Mouse (Mus musculus) stomach, embryonic 14.5 days (tissue): ENCODE data around the gene Mlec. TPM values are rescaled to one million over a fixed set of nuclear protein-coding genes. Genes with fewer than 3 reads are reported as not detected.
"Not testable (repeated sequence)": the region's sequence is repeated elsewhere in the genome, so short reads cannot be mapped to it uniquely, and the experiment has no call there.

ENCODE experiments used
- ATAC-seq: fragments of 200-750 bp; cut with Nextera tagmentation; 2 replicates; pipeline ENCODE4 v1.8.0; 2017; ENCODE audit warnings: low read depth, moderate TSS enrichment; ENCODE audit not compliant: insufficient number of reproducible peaks, insufficient read depth, low FRiP score
- H3K27ac ChIP-seq: fragments of 300-500 bp; sonication (generic); 2 replicates; pipeline ENCODE4 v1.5.1; 2014; ENCODE audit warnings: mild to moderate bottlenecking, low read length, moderate library complexity, mixed read lengths
- H3K27me3 ChIP-seq: fragments of 300-500 bp; sonication (generic); 2 replicates; pipeline ENCODE4 v1.6.1; 2014; ENCODE audit warnings: low read length, control low read depth, mixed read lengths; ENCODE audit not compliant: control insufficient read depth, insufficient read depth
- H3K36me3 ChIP-seq: fragments of 300-500 bp; sonication (generic); 2 replicates; pipeline ENCODE4 v1.6.1; 2014; ENCODE audit warnings: mild to moderate bottlenecking, control low read depth, low read length, moderate library complexity, mixed read lengths; ENCODE audit not compliant: control insufficient read depth, insufficient read depth
- H3K4me1 ChIP-seq: fragments of 300-500 bp; sonication (generic); 2 replicates; pipeline ENCODE4 v1.6.1; 2014; ENCODE audit warnings: low read length, control low read depth, mixed read lengths; ENCODE audit not compliant: control insufficient read depth, insufficient read depth
- H3K4me2 ChIP-seq: fragments of 300-500 bp; sonication (generic); replicated peaks from 2 replicates; pipeline ENCODE4 v1.6.1; 2014; ENCODE audit warnings: low read depth, low read length, control low read depth
- H3K4me3 ChIP-seq: fragments of 300-500 bp; sonication (generic); 2 replicates; pipeline ENCODE4 v1.5.1; 2014; ENCODE audit warnings: low read depth, low read length, control low read depth
- H3K9ac ChIP-seq: fragments of 300-500 bp; sonication (generic); replicated peaks from 2 replicates; pipeline ENCODE4 v1.6.1; 2014; ENCODE audit warnings: low read depth, mild to moderate bottlenecking, control low read depth, low read length, moderate library complexity, mixed read lengths
- H3K9me3 ChIP-seq: fragments of 300-500 bp; sonication (generic); 2 replicates; pipeline ENCODE4 v1.6.1; 2016; ENCODE audit warnings: low read depth, low read length, control low read depth; ENCODE audit not compliant: control insufficient read depth
- WGBS: fragments of 180-500 bp; shearing (Covaris S2); extraction: QIAGEN DNeasy Blood & Tissue Kit; methylation state at CpG from one replicate; pipeline ENCODE4 v1.1.7; 2014; 5-methylcytosine and 5-hydroxymethylcytosine counted together
- polyA plus RNA-seq: library from polyadenylated mRNA; unstranded; fragments of >200 nt; fragmentation: Nextera tagmentation; extraction: Ambion mirVana; gene quantifications from 2 replicates; pipeline ENCODE4 v1.2.1, GENCODE M21; 2014

Mlec gene
- polyA plus RNA-seq, 1 experiment from 2014 or later = 52.6 TPM

- Histone ChIP-seq H3K4me1 (peaks cover 40% of the 10 kb centered on the region), H3K9ac (no peak overlapping the region), H3K36me3 (peaks cover 53% of the 10 kb centered on the region), H3K4me3 (no peak overlapping the region), H3K9me3 (no peaks in the 10 kb centered on the region), H3K4me2 (no peak overlapping the region), H3K27ac (no peak overlapping the region), H3K27me3 (no peaks in the 10 kb centered on the region)
- ATAC-seq = no peak
- 86% methylated on average over 13 of the region's 13 CpGs for WGBS
Observed at GRCm38 (mm10) chr5:115151457-115151856, 6.5 kb downstream of the Mlec start.

- Histone ChIP-seq H3K36me3 (peaks cover 56% of the 10 kb centered on the region), H3K4me1 (peaks cover 35% of the 10 kb centered on the region), H3K4me2 (no peak overlapping the region), H3K27ac (no peak overlapping the region), H3K27me3 (no peaks in the 10 kb centered on the region), H3K9ac (no peak overlapping the region), H3K9me3 (no peaks in the 10 kb centered on the region), H3K4me3 (no peak overlapping the region)
- 86% methylated on average over 5 of the region's 5 CpGs for WGBS
- ATAC-seq = no peak
Observed at GRCm38 (mm10) chr5:115150991-115151390, 7.0 kb downstream of the Mlec start.

GRCm38 (mm10) chr5:115149675-115150459, 8.1 kb downstream of the Mlec start:
- ATAC-seq = no peak
- peaks cover 61% of the 10 kb centered on the region for H3K36me3 ChIP-seq
- H3K9ac ChIP-seq = no peak overlapping the region
- no peaks in the 10 kb centered on the region for H3K9me3 ChIP-seq
- H3K4me2 ChIP-seq = no peak overlapping the region
- H3K27me3 ChIP-seq = no peaks in the 10 kb centered on the region
- WGBS = 89% methylated on average over 14 of the region's 14 CpGs
- no peak overlapping the region for H3K27ac ChIP-seq
- H3K4me1 ChIP-seq = peaks cover 24% of the 10 kb centered on the region; the same call in 1 of the 2 replicates
- no peak overlapping the region for H3K4me3 ChIP-seq

- H3K27ac ChIP-seq, H3K4me2 ChIP-seq, H3K9ac ChIP-seq, H3K9me3 ChIP-seq, H3K4me3 ChIP-seq, H3K27me3 ChIP-seq, ATAC-seq: not testable (repeated sequence)
- WGBS = no CpG with 5 or more reads among the region's 1 CpGs
- Histone ChIP-seq H3K4me1 (peaks cover 15% of the 10 kb centered on the region; the same call in 1 of the 2 replicates), H3K36me3 (peaks cover 65% of the 10 kb centered on the region)
Observed at GRCm38 (mm10) chr5:115148872-115149271, 9.1 kb downstream of the Mlec start.

GRCm38 (mm10) chr5:115148378-115148777, 9.6 kb downstream of the Mlec start:
- peaks cover 63% of the 10 kb centered on the region for H3K36me3 ChIP-seq
- no peak overlapping the region for H3K4me2 ChIP-seq
- no peaks in the 10 kb centered on the region for H3K9me3 ChIP-seq
- H3K27ac ChIP-seq = no peak overlapping the region
- WGBS = 93% methylated on average over 8 of the region's 8 CpGs
- no peak overlapping the region for H3K9ac ChIP-seq
- peaks cover 10% of the 10 kb centered on the region; the same call in 1 of the 2 replicates for H3K4me1 ChIP-seq
- no peaks in the 10 kb centered on the region for H3K27me3 ChIP-seq
- ATAC-seq = no peak
- no peak overlapping the region for H3K4me3 ChIP-seq

- H3K27ac ChIP-seq = no peak overlapping the region
- no peak overlapping the region for H3K4me2 ChIP-seq
- WGBS = 87% methylated on average over 3 of the region's 3 CpGs
- peaks cover 59% of the 10 kb centered on the region for H3K36me3 ChIP-seq
- no peaks in the 10 kb centered on the region for H3K9me3 ChIP-seq
- no peak for ATAC-seq
- no peaks in the 10 kb centered on the region for H3K4me1 ChIP-seq
- no peaks in the 10 kb centered on the region for H3K27me3 ChIP-seq
- no peak overlapping the region for H3K4me3 ChIP-seq
- no peak overlapping the region for H3K9ac ChIP-seq
Observed at GRCm38 (mm10) chr5:115147388-115147787, 10.6 kb downstream of the Mlec start.

- H3K9ac ChIP-seq = no peak overlapping the region
- no peaks in the 10 kb centered on the region for H3K9me3 ChIP-seq
- no peaks in the 10 kb centered on the region for H3K4me1 ChIP-seq
- no peak overlapping the region for H3K4me2 ChIP-seq
- peaks cover 59% of the 10 kb centered on the region for H3K36me3 ChIP-seq
- H3K27ac ChIP-seq = no peak overlapping the region
- H3K27me3 ChIP-seq = no peaks in the 10 kb centered on the region
- ATAC-seq = no peak
- no peak overlapping the region for H3K4me3 ChIP-seq
Observed at GRCm38 (mm10) chr5:115146747-115147130, 11.2 kb downstream of the Mlec start.

- no peaks in the 10 kb centered on the region for H3K4me1 ChIP-seq
- no peak overlapping the region for H3K9ac ChIP-seq
- no peak overlapping the region for H3K4me3 ChIP-seq
- 79% methylated on average over 6 of the region's 6 CpGs for WGBS
- peaks cover 57% of the 10 kb centered on the region for H3K36me3 ChIP-seq
- no peak for ATAC-seq
- no peak overlapping the region for H3K27ac ChIP-seq
- no peak overlapping the region for H3K4me2 ChIP-seq
- no peaks in the 10 kb centered on the region for H3K27me3 ChIP-seq
- H3K9me3 ChIP-seq = no peaks in the 10 kb centered on the region
Observed at GRCm38 (mm10) chr5:115145976-115146746, 11.8 kb downstream of the Mlec start.
